Mouse (Mus musculus): Measurements from ENCODE around the gene Kcng3.

The Kcng3 gene

DNA sequence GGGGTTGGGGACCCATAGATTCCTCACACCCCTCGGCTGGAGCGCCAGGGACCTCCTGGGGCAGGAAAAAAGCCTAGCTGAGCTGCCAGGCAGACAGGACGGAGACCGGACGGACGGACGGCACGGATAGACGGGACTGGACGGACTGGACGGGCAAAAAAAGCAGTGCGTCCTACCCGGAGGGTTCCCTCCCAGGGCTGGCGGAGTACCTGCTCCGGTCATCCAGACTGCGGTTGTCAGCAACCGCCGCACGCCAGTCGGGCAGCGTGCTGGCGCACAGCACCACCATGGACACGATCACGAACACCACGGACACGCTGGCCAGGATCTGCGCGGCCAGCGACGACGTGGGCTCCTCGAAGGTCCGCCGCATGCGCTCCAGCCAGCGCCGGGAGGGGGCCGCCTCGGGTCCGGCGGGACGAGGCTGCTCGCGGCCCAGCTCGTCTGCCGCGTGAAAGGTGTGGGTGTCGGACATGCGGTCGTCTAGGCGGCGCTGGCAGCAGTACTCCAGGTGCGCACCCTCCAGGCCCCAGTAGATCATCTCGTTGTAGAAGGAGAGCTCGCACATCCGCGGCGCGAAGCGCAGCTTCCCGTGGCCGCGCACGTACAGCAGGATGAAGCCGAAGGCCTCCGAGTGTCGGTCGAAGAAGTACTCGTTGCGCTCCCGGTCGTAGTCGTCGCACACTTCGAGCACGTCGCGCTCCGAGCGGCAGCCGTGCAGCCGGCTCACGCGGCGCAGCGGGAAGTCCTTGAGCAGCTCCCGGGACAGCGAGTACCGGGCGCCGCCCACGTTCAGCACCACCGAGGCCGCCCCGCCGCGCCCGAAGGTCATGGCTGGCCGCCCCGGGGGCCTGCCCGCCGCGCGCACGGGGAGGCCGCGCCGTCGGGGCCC is 662 bp downstream of the Kcng3 start:
- DNase-seq, result peak; percentile 51

DNA sequence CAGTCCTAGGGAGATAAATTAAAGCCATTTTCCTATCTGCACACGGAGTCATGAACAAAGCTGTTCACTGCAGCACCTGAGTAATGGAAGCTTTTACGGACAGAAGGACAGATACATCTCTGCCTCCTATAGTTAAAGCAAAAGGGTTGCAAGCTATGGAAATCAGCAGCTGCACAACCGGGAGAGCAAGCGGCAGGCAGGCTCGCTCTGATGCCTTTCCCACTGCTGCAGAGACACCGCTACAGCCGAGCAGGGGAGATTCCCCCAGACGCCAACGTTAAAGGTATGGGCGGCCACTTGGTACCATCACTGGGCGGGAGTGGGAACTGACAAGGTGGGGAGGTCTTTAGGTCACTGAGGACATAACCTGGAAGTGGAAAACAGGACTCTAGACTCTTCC is 17.8 kb downstream of the Kcng3 start:
- DNase-seq, result no peak

DNA sequence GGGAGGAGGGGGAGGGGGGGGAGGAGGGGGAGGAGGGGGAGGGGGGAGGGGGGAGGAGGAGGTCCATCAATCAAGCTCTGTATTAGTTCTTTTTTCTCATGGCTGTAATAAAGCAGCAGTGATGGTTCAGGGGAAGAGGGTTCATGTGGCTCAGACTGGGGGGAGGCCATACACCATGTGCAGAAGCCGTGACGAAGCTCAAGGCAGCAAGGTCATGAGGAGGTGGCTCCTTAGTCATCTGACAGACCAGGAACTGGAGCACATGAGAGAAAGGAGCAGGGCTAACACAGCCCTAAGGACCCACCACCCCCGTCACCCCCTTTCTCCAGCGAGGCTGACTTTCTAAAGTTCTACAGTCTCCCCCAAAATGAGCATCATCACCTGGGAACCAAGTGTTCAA is 22.2 kb downstream of the Kcng3 start:
- no peak for DNase-seq

DNA sequence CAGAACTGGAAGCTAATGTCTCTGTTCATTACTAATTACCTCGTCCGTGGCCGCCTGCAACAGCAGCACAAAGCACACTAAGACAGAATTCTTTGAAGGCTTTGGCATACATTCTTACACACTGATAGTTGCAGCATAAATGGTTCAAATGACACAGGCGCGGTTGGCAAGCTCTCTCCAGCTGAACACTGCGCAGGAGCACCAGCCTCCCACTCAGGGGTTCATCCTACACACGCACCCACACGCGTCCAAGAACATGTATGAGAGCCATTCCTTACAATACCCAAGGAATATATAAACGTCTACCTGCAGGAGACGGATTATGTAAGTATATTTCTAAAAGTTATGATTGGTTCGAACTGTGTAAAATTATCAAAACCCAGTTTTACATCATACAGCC is 30.7 kb downstream of the Kcng3 start:
- DNase-seq, result no peak

DNA sequence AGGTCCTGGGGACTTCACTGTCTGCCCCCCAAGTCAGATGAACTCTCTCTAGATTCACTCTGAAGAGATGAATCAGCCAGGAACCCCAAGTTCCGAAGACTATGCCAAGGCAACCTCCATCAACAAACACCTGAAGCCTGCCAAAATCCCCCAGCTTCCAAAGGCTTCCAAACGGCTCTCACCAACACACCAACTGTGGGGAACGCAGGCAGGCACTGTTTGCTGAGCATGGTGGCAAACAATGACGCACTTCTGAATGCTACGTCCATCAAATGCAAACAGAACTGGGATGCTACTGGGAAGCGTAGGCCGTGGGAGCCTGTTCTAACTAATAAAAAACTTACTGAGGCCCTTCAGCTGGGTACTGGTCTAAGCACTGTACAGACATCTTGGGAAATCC is 35.7 kb downstream of the Kcng3 start:
- DNase-seq, result no peak

DNA sequence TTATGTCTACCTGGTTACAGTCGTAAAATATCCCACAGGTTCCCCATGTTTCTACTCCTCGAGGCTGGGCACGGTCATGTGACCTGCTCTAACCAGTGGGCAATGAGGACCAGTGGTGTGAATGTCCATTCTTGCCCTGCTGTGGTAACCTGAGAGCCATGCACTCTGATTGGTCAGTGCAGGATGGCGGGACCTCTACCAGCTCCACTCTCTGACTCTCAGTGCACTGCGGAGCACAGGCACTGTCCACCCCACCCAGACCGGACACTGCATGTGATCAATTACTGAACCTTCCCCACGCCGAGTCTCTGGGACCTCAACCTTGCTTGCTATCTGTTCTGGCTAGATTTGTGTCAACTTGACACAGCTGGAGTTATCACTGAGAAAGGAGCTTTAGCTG is 37.2 kb downstream of the Kcng3 start:
- no peak for DNase-seq

DNA sequence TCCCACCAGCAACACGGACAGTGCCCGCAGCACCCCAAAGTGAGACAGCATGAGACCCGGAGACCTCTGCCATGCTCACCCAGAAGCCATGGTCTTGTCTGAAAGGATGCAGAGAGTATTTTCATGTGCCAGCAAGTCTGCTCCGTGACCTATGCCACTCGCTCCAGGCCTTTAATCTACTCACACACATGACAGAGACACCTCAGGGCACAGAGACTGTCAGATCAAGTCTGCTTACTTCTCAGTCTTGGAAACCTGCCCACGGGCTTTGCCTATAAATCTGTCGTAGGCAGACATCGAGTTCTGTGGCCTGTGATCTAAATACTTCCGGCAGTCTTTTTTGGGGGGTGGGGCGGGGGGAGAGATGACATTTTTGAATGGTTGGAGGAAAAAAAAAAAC is 38.3 kb downstream of the Kcng3 start:
- no peak for DNase-seq

DNA sequence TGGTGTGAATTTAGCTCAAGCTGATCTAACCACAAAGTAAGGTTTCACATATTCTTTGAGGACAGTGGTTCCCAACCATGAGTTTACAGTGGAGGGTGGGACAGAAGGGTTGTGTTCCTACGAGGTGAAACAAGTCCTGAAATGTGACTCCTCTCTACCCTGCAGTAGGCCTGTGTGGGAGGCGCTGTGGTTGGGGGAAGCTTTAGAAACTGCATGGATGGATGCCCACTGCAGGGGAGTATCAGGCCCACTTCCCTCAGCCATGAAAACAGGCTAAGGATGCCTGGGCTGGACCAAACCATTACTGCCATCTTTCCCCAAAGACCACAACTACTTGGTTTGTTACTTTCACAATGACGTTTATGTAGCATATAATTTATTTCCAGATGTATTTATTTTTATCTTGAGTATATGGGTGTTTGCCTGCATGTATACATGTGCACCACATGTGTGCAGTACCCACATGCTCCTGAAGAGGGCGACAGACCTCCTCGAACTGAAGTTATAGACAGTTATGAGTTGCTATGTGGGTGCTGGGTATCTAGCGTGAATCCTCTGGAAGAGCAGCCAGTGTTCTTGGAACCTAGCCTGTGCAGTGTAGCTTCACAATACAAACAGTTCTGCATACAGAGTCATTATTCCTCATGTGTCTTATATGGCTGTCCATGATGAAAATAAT is 42.9 kb downstream of the Kcng3 start:
- DNase-seq, result no peak

DNA sequence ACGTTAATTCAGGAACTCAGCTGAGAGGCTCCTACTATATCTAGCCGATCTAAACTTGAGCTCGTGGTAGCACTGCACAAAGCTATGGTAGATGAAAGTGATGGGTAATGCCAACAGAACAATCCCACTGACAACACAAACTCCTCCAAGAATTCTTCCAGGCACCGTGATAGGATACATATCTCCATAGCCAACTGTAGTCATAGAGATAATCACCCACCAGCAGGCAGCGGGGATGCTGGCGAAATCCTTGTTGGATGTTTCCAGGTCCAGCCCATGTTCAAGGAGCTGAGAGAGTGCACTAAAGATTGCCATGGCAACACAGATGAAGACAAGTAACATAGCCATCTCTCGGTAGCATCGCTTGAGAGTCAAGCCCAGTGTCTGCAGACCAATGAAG is 44.0 kb downstream of the Kcng3 start:
- DNase-seq, result no peak

DNA sequence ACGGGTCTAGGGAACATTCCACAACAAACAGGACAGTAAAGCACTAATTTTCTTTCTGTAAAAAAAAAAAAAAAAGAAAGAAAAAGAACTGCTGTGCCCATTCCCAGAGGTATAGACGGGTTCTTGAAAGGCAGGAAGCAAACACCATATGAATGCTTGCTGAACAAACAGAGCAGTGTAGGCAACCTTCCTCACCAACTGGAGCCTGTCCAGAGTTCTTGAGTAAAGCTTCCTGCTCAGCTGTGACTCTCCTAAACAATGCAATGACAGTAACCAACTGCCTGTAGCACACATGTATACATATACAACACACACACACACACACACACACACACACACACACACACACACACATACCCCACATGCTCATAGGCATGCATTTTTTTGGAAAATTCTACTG is 49.1 kb downstream of the Kcng3 start:
- no peak for DNase-seq

DNA sequence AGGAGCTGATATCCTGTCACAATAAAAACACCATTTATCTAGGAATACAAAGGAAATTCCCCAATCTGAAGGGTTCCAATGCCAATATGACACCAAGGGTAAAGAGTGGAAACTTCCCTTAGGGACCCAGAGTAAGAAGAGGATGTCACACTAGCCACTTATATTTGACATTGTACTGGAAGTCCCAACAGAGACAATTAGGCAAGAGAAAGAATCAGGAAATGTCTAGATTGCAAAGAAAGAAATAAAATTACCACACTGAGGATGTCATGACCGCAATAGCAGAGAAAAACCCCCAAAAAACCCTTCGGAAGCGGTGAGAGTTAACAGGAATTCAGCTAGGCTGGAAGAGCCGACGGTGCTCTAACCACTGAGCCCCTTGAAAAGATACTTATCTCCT is 51.0 kb downstream of the Kcng3 start:
- no peak for DNase-seq

DNA sequence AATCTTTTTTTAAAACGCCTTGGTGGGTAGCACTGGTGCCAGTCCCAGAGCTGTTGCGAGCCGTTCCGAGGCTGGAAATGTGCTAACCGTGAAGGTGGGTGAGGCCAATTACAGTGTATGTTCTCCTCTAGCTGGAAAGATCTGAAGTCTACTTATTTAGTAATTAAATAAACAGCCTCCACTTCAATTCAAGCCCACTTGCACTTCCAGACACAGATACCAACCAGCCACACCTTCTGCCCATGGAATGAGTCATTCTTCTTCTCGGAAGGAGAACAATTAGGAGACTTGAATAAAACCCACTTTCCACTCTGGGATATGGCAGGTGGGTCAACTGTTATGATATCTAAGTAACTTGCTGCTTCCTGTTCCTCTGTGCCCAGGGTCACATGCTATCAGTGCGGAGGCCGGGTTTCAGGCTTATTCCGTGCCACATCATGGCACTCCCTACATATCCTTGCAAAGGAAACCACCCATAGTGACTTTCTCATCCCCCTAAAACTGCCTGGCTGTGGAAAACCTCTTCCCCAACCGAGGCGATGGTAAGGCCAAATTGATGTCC is 54.8 kb downstream of the Kcng3 start:
- no peak for DNase-seq

DNA sequence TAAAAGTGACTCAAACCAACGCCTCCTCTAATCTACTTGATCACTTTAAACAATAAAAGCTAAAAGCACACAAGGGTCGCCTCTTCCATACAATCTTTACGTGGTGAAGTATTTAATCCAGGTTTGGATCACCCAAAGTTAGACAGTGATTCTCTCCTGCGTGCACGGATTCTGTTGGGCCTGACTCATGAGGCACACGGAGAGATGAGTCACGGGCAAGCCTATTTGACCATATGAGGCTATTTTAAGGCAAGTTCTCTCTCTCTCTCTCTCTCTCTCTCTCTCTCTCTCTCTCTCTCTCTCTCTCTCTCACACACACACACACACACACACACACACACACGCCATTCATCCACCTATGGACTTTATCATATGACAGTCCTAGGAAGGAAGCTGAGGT is 57.1 kb downstream of the Kcng3 start:
- no peak for DNase-seq

DNA sequence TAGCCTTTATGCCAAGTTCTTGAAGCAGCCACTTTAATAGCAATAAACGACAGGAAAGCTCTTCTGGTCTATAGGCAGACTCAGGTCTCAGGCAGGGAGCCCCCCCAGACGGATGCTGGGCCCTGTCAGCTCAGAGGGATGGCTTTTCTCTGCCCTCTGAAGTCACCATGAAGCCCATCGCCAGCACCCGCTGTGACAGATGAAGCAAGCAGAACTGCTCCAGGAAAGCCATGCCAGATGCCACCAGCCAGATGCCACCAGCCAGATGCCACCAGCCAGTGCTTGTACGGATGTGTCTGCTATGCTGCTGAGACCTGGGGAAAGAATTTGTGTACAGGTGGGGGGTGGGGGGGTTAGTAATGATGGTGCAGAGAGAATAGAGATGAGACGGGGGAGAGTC is 58.6 kb downstream of the Kcng3 start:
- DNase-seq, result no peak

DNA sequence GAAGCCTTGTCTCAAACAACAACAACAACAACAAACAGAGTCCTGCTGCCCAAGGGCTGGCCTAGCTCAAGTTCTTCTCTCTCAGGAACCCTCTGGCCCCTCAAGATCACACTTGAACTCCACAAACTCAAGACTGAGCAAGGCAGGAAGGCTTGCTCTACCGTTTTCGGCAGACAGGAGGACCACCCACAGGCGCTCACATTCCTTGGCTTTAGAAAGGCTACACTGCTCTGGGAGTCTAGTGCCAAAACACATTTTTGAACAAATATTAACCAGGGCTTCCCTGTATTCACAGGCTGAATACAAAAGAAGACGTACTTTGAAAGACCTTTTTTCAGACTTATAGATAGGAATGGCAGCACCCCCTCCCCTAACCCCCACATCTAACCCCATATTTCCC is 59.3 kb downstream of the Kcng3 start:
- no peak for DNase-seq

DNA sequence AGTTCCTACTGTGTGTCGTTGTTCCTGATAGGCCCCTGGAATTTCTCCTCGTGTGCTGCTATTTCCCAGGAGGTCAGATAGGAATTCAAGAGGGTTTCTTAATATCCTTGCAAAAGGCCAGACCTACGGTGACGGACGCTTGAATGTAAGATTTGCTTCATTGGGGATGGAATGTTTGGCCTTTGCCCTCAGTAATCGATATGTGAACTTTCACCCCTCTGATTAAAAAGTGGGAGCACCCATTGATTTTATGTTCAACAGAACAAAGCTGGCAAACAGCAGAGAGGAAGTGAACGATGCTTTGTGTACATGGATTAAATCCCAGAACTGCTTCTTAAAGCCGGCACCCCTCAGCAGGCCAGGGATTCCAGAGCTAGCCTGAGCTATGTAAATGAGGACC is 64.3 kb downstream of the Kcng3 start:
- DNase-seq, result no peak

DNA sequence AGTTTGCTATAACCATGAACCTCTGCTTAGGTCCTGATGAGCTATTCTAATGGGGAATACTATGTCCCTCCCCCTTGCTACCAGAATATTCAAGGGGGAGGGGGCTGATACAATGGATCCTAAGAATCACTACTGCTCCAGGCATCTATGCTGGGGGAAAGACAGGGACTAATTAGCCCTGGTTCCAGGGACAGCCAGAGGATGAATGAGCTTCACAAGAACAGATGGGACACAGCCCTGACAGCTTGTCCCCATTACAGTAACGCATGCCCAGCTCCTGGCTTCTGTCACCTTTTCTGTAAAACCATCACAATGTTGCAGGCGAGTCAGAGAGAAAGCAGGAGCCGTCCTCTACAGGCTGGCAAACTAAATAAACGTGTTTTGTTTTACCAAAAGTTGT is 66.2 kb downstream of the Kcng3 start:
- DNase-seq, result no peak

DNA sequence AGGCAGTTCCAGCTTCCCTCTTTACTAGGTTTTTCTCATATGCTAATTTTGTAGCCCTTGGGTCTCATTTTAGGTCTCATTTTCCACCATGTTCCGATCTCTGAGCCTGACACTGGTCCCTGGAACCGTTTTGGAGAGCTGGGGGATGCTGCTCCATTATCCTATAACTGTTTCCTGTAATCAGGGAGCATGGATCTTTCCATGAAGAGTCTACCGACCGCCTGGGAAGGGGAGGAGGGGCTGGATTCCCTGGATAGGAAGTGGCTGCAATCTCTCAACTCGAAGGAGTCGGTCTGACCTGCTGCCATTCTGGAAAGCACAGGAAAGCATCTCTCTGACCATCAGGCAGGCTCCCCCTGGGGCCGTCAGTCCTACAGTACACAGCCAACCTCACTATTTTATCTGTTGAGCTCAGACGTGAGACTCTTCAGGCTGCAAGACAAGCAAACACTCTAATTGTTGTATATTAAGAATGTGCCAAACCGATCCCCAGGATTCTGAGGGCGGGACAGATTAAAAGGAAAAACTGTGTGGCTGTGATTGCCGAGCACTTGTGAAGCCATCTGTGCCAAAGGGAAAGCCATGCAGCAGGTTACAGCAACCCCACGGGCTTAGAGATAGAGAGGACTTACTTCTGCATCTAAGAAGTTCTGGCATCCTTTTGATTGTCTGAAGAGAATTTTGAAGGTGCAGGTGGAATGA is 67.4 kb downstream of the Kcng3 start:
- no peak for DNase-seq

DNA sequence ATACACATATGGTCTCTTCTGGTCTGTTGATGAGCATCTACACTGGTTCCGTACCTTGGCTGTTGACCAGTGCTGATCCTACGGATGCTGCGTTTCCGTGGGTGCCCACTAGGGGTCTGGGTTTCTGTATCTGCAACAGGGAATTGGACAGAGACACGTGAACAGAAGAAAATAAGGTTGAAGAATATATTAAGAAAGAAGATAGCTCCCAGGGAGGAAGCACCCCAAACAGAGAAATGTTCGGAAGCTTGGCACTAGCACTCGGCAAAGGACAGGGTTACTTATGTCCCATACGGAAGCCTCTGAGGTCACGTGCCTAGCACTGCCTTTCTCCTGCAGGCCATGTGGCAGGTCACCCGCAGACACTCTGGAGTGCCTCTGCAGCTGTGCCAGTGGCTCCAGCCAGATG is 68.0 kb downstream of the Kcng3 start:
- DNase-seq, result peak; percentile 59

DNA sequence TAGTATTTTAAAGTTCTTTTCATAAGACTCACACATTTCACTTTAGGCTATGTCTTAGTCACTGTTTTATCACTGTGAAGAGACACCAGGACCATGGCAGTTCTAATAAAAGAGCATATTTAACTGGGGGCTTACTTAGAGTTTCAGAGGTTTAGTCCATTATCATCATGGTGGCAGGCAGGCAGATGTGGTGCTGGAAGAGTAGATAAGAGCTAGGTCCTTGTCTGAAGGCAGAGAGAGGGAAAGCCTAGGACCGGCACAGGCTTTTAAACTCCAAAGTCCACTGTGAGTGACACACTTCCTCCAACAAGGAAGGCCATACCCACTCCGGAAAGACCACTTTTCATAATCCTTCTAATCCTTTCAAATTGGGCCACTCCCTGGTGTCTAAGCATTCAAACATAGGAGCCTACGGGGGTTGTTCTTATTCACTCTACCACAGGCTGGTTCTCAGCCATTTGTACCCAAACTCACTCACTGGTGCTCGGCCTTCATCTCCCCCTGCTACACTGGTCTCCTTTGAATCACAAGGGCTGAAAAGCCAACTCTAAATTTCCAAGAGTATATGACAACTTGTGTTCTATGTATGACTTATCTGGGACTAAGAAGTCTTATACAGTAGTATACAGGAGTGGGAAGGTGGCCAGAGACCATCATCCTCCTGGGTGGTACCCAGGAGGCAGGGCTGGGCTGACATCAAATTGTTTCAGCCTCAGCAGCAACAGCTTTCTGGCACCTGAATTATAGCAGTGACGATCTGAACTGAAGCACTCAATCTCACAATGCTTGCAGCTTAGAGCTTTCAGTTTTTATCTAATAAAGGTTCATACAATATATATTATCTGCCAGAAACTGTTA is 69.3 kb downstream of the Kcng3 start:
- DNase-seq, result no peak

DNA sequence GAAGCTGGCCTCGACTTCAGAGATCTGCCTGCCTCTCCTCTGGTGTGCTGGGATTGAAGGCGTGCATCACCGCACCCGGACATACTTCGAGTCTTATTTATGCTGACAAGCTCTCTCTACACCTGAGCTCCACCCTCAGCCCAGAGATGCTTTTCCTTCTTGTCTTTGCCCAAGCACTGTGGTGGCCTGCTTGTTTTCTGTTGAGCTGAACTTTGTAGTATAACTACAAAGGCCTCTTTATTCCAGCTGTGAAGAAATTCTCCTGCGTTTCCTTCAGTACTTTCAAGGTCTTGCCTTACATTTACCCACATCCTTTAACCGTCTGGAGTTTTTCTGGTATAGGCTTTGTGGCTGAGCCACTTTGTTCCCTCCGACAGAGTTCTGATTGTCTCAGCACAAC is 72.6 kb downstream of the Kcng3 start:
- DNase-seq, result no peak

DNA sequence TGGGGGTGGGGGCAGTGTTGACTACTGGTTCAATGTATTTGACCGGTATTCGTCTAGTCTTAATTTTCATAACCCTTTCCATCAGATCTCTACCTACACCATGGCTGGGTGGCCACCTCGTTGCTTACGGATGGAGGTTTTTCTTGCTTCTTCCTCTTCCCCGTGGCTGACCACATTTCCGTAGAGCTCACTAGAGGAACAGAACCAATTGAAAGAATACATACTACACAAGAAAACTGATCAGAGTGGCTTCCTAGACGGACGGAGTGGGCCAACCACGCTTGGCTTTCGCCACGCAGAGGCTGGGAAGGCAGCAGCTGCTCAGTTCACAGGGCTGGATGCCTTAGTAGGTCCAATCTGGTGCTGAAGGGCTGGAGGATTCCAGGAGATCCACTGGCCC is 75.9 kb downstream of the Kcng3 start:
- DNase-seq, result no peak

DNA sequence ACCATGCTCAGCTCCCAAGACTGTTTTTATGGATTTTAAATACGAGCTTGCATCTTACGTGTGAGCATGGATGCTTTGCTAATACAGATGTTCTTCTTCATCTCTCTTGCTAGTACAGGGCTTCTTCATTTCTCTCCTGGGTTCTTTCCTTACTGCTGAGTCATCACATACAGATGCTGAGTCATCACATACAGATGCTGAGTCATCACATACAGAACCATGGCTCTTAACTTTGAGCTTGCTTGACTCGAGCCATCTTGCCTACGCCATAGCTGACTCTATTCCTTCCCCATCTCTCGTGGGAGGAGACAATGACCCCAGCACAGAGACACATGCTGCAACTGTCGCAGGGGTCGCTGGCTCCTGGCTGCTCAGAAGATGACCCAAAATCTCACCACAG is 76.7 kb downstream of the Kcng3 start:
- no peak for DNase-seq

All from embryo, embryonic 11 days (tissue).